Mouse (Mus musculus): ENCODE measurements around the gene Chtf18. TPM values are rescaled to one million over a fixed set of nuclear protein-coding genes. Genes with fewer than 3 reads are reported as not detected.

Gene Chtf18
- total RNA-seq, 2 experiments from 2014 or later, result 0.77 to 0.86 TPM

DNA sequence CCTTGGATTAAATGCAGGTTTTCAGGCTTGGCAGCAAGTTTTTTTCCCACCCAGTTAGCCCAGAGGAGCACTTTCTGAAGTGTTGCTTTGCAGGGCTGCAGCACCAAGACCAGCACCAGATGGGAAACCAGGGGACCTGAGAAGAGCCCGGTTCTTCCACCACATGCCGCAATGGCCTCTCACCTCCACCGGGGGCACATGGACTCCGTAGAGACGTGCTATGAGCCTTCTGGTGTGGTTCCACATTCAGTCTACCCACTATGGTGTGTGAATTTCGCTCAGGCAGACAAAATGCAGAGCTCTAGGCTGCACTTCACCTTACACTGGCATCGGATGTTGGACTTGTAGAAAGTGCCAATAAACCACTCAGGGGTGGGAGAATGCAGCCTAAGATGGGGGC is 40.9 kb downstream of the Chtf18 start:
- intact Hi-C loops (cut with DNase I), result no loop called here
- no peak for DNase-seq
- peak; percentile 4; the same call in 1 of the 2 replicates for TF ChIP-seq CTCF (IDR thresholded peaks at IDR 0.05)
- no peak overlapping the region for H3K27ac ChIP-seq
- no peak overlapping the region for H3K4me3 ChIP-seq

DNA sequence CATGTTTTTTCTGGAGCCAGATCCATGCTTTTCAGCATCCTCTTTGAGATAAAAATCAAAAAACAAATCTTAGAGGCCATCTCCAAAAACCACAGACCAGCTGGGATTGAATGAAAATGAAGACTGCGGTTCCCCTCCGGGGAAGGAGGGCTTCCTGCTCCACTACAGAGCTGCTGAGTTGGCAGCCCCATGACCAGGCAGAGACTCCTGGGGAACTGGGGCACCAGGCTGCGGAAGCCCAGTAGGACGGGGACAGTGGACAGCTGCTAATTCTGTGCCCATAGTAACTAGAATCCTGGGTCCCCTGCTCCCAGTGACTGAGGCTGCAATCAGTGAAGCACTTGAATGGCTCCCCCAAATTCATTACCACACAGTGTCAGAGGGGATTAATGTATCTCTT is 45.6 kb downstream of the Chtf18 start:
- H3K27ac ChIP-seq, result no peak overlapping the region
- no peak for TF ChIP-seq CTCF (IDR thresholded peaks at IDR 0.05)
- no peak for DNase-seq
- H3K4me3 ChIP-seq, result no peak overlapping the region
- intact Hi-C loops (cut with DNase I), result no loop called here

DNA sequence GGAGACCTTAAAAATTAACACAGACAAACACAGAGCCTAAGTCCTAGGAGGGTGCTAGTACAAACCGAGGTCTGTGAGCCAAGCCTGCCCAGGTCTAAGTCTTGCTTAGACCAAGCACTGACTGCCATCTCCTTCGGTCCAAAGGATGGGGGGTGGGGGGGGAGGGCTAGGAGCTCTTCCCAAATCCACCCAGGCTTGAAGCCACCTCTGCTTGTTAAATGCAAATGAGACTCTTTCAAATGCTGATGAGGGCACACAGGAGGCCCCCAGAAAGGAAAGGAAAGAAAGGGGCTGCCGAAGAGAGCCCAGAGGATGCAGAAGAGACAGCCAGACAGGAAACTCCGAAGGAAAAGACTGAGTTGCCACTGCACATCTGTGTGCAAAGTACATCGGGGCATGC is 47.4 kb downstream of the Chtf18 start:
- Histone ChIP-seq H3K4me3 (no peak overlapping the region), H3K27ac (no peak overlapping the region)
- DNase-seq, result no peak
- TF ChIP-seq CTCF (IDR thresholded peaks at IDR 0.05), result no peak
- intact Hi-C loops (cut with DNase I), result no loop called here

DNA sequence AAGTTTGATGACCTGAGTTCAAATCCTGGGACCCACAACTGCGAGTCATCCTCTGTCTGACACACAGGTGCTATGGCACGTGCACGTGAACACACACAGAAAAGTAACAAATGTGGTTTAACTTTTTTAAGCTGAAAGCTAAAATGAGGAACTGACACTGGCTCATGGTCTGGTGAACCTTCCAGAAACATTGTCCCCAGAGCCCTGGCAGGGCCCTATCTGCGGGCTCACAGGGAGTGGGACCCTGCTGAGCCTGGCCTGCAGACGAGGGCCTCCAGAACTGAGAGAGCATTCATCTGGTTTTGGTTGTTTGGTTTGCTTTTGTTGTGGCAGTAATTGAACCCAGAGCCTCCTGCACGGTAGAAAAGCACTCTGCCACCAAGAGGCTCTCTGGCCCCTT is 49.2 kb downstream of the Chtf18 start:
- Histone ChIP-seq H3K27ac (no peak overlapping the region), H3K4me3 (no peak overlapping the region)
- no peak for DNase-seq
- no peak for TF ChIP-seq CTCF (IDR thresholded peaks at IDR 0.05)
- intact Hi-C loops (cut with DNase I), result no loop called here

GRCm38 (mm10) chr17:25672982-25673381 is 54.2 kb downstream of the Chtf18 start:
- no peak for TF ChIP-seq CTCF (IDR thresholded peaks at IDR 0.05)
- intact Hi-C loops (cut with DNase I), result no loop called here
- DNase-seq, result no peak
- Histone ChIP-seq H3K27ac (no peak overlapping the region), H3K4me3 (no peak overlapping the region)

Small RNA genes within 50 kb of the gene (microRNA-seq; reads per million reads assigned to microRNA genes)
- not detected for gene Gm25083

Other genes with a start within 250 kb of the Chtf18 start
- gene Sstr5, start 230.1 kb downstream of the Chtf18 start, total RNA-seq (2021), result not detected
- gene Sox8, start 156.7 kb downstream of the Chtf18 start, total RNA-seq (2021), result 1 to 10 TPM in 1 of 2 experiments, under 1 TPM in 1; 0.92 to 1.1 TPM
- 10 to 100 TPM in 1 of 2 experiments, 1 to 10 TPM in 1; 9.7 to 14.9 TPM for gene Lmf1, start 148.3 kb downstream of the Chtf18 start, total RNA-seq (2021)
- not detected for gene Gng13, start 10.2 kb downstream of the Chtf18 start, total RNA-seq (2021)
- 1 to 10 TPM; 3.9 to 4.0 TPM for gene Rpusd1, start 251 bp upstream of the Chtf18 start, total RNA-seq (2021)
- gene Mslnl, start 8.6 kb upstream of the Chtf18 start, total RNA-seq (2021), result not detected
- under 1 TPM in 1 of 2 experiments, not detected in 1; 0.33 TPM for gene Msln, start 27.0 kb upstream of the Chtf18 start, total RNA-seq (2021)
- gene Narfl, start 46.4 kb upstream of the Chtf18 start, total RNA-seq (2021), result 10 to 100 TPM; 28.6 to 38.7 TPM
- 1 to 10 TPM; 9.0 to 9.1 TPM for gene Haghl, start 58.3 kb upstream of the Chtf18 start, total RNA-seq (2021)
- gene Ccdc78, start 59.2 kb upstream of the Chtf18 start, total RNA-seq (2021), result not detected
- 10 to 100 TPM; 35.9 to 43.7 TPM for gene Fam173a, start 65.5 kb upstream of the Chtf18 start, total RNA-seq (2021)
- not detected for gene AC134908.4, start 68.2 kb upstream of the Chtf18 start, total RNA-seq (2021)
- 10 to 100 TPM; 40.4 to 41.0 TPM for gene Metrn, start 69.7 kb upstream of the Chtf18 start, total RNA-seq (2021)
- gene Fbxl16, start 81.7 kb upstream of the Chtf18 start, total RNA-seq (2021), result 1 to 10 TPM; 1.4 to 2.2 TPM
- 10 to 100 TPM in 1 of 2 experiments, 1 to 10 TPM in 1; 8.7 to 10.0 TPM for gene Wdr24, start 96.2 kb upstream of the Chtf18 start, total RNA-seq (2021)
- 10 to 100 TPM; 11.5 to 13.0 TPM for gene Jmjd8, start 101.4 kb upstream of the Chtf18 start, total RNA-seq (2021)
- gene Stub1, start 106.0 kb upstream of the Chtf18 start, total RNA-seq (2021), result 10 to 100 TPM; 85.8 to 93.8 TPM
- 10 to 100 TPM; 17.2 to 20.2 TPM for gene Rhbdl1, start 109.9 kb upstream of the Chtf18 start, total RNA-seq (2021)
- gene Gm20683, start 114.3 kb upstream of the Chtf18 start, total RNA-seq (2021), result 10 to 100 TPM; 13.0 to 15.9 TPM
- gene Rhot2, start 117.4 kb upstream of the Chtf18 start, total RNA-seq (2021), result 10 to 100 TPM; 58.1 to 89.3 TPM
- 1 to 10 TPM in 1 of 2 experiments, under 1 TPM in 1; 0.66 to 1.0 TPM for gene Wdr90, start 134.1 kb upstream of the Chtf18 start, total RNA-seq (2021)
- 100 to 1,000 TPM in 1 of 2 experiments, 10 to 100 TPM in 1; 85.3 to 117 TPM for gene Mcrip2, start 141.3 kb upstream of the Chtf18 start, total RNA-seq (2021)
- gene Mettl26, start 147.7 kb upstream of the Chtf18 start, total RNA-seq (2021), result 10 to 100 TPM; 27.7 to 33.7 TPM
- under 1 TPM; 0.26 to 0.75 TPM for gene Wfikkn1, start 153.4 kb upstream of the Chtf18 start, total RNA-seq (2021)
- gene Rab40c, start 192.3 kb upstream of the Chtf18 start, total RNA-seq (2021), result 1 to 10 TPM; 8.1 to 9.5 TPM
- 10 to 100 TPM; 21.0 to 28.6 TPM for gene Pigq, start 217.5 kb upstream of the Chtf18 start, total RNA-seq (2021)
- not detected for gene Nhlrc4, start 217.5 kb upstream of the Chtf18 start, total RNA-seq (2021)
- not detected for gene A930017K11Rik, start 225.1 kb upstream of the Chtf18 start, total RNA-seq (2021)